Mouse (Mus musculus): Measurements from ENCODE around the gene Polr3e. TPM values are rescaled to one million over a fixed set of nuclear protein-coding genes. Genes with fewer than 3 reads are reported as not detected.
"Not testable (repeated sequence)": the region's sequence is repeated elsewhere in the genome, so short reads cannot be mapped to it uniquely, and the experiment has no call there.

The Polr3e gene
- polyA plus RNA-seq, 1 experiment from 2014 or later: 22.4 TPM

DNA sequence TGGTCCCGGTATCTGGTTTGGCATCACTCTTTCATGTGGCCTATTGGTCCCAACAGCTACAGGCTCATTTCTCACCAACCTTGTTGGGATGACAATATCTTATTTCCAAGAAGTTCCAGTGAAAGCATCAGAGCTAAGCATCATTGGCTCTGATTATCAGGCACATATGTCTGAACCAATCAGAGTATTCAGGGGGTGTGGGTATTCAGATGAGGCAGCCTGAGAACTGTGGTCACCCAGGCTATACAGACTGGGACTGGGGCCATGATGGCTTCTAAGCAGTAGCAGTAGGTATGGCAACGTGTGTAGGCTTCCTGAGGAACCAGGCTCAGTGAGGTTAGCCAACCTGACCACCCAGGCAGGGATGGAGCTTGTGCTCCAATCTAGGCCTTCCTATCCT is 36.1 kb upstream of the Polr3e start:
- no peak for ATAC-seq (ENCODE audit: extremely low read depth, insufficient number of reproducible peaks, low FRiP score, low TSS enrichment)
- H3K4me3 ChIP-seq: no peak overlapping the region
- 0 out of 2 replicates have a peak, but pooled peaks cover 5% of the 10 kb centered on the region for H3K4me1 ChIP-seq

DNA sequence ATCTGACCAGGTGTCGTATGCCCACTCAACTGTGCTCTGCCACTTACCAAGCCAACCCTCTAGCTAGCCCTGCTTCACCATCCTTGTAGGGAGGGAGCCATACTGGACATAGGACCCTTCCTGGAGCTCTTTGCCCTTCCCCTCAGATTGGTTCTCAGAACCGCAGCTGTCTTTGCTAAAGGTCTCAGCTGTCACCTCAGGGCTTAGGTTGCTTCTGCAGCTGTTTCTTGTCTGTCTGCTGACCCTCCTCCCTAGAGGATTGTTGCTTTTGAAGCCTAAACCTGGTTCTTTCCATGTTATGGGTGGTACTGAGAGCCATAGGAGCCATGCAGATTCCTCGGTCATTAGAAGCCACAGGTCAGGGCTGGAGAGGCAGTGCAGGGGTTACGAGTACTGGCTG is 34.9 kb upstream of the Polr3e start:
- 75% methylated on average over 4 of the region's 4 CpGs for WGBS
- no peak for ATAC-seq (ENCODE audit: extremely low read depth, insufficient number of reproducible peaks, low FRiP score, low TSS enrichment)
- peaks cover 66% of the 10 kb centered on the region for H3K36me3 ChIP-seq

More for the DNA sequence above, 36.1 kb upstream of the Polr3e start:
- Histone ChIP-seq H3K9ac (no peak overlapping the region), H3K27ac (replicated peaks) (no peak overlapping the region), H3K36me3 (peaks cover 54% of the 10 kb centered on the region), H3K4me2 (no peak overlapping the region), H3K27me3 (replicated peaks) (no peaks in the 10 kb centered on the region), H3K9me3 (no peaks in the 10 kb centered on the region)
- 71% methylated on average over 2 of the region's 2 CpGs for WGBS

DNA sequence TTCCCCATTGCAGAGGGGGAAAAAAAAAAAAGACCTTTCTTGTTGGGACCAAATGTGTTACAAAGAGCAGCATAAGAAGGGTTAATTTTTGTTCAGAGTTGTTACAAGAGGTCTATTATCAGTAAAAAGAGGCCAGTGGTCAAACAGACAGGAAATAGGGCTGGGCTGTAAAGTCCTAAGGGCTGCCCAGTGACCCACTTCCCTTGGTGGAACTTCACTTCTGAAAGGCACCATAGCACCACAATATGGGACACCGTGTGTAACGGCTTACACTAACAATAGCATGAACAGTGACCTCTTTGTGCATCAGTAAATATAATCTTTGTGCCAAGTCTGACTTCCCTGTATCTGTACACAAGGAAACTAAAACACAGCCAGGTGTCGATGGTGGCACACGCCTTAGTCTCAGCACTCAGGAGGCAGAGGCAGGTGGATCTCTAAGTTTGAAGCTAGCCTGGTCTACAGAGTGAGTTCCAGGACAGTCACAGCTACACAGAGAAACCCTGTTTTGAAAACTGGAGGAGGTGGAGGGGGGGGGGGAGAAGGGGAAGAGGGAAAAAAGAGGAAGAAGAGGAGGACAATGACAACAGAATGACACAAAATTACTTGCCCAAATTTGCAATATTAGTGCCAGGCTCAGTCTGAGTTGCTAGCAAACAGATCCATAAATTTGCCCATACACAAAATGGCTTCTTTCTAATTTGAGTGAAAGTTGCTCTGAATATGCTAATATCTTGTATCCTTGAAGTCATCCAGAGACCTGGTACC is 33.8 kb upstream of the Polr3e start:
- ATAC-seq (ENCODE audit: extremely low read depth, insufficient number of reproducible peaks, low FRiP score, low TSS enrichment): no peak
- H3K36me3 ChIP-seq: peaks cover 68% of the 10 kb centered on the region

More for the DNA sequence above, 34.9 kb upstream of the Polr3e start:
- Histone ChIP-seq H3K4me2 (no peak overlapping the region), H3K4me1 (0 out of 2 replicates have a peak, but pooled peaks cover 5% of the 10 kb centered on the region), H3K27ac (replicated peaks) (no peak overlapping the region), H3K27me3 (replicated peaks) (no peaks in the 10 kb centered on the region), H3K4me3 (no peak overlapping the region), H3K9ac (no peak overlapping the region), H3K9me3 (no peaks in the 10 kb centered on the region)

DNA sequence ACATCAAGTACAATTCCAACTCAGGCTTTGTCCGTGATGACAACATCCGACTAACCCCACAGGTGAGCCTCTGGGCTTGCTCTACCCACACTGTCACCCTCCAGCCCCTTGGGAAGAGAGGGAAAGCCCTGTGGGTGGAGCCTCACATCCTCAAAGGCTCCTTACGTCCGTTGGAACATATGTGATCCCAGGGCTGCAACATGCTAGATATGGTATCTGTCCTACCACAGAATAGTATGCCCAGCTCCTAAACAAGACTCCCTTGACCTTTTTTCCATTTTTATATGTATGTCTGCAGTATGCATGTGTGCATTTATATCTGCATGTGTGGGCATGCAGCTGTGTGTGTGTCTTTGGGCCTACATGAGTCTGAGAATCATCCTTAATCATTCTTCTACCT is 32.8 kb upstream of the Polr3e start:
- Histone ChIP-seq H3K27me3 (replicated peaks) (no peaks in the 10 kb centered on the region), H3K9me3 (no peaks in the 10 kb centered on the region), H3K4me3 (no peak overlapping the region), H3K36me3 (peaks cover 79% of the 10 kb centered on the region), H3K9ac (no peak overlapping the region), H3K4me1 (0 out of 2 replicates have a peak, but pooled peaks cover 5% of the 10 kb centered on the region), H3K4me2 (no peak overlapping the region), H3K27ac (replicated peaks) (no peak overlapping the region)
- no peak for ATAC-seq (ENCODE audit: extremely low read depth, insufficient number of reproducible peaks, low FRiP score, low TSS enrichment)
- WGBS: 76% methylated on average over 4 of the region's 4 CpGs

More for the DNA sequence above, 33.8 kb upstream of the Polr3e start:
- Histone ChIP-seq H3K9me3 (no peaks in the 10 kb centered on the region), H3K9ac (no peak overlapping the region), H3K4me2 (no peak overlapping the region), H3K27me3 (replicated peaks) (no peaks in the 10 kb centered on the region), H3K27ac (replicated peaks) (no peak overlapping the region), H3K4me3 (no peak overlapping the region), H3K4me1 (0 out of 2 replicates have a peak, but pooled peaks cover 5% of the 10 kb centered on the region)
- WGBS: 65% methylated on average over 4 of the region's 4 CpGs

DNA sequence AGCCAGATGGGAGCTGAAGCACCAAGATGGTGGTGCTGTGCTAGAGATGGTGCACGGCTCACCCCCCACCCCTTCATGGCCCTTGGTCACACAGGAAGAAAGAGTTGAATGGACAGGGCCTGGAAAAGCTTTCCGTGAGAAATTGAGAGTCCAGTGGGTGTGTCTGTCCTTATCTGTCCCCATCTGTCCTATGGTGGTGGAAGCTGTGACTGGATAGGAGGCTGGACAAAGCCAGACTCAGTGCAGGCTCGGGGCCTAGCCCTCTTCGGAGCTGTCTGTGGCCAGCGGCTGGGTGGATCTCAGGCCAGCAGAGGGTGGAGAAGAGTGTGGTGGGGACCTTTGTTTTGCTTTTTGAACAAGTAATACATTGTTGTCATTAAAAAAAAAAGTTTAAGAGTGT is 24.4 kb upstream of the Polr3e start:
- peaks cover 57% of the 10 kb centered on the region for H3K36me3 ChIP-seq
- no peaks in the 10 kb centered on the region for H3K27me3 ChIP-seq (replicated peaks)
- H3K4me1 ChIP-seq: 0 out of 2 replicates have a peak, but pooled peaks cover 10% of the 10 kb centered on the region
- no peak overlapping the region for H3K9ac ChIP-seq
- 74% methylated on average over 5 of the region's 5 CpGs for WGBS
- no peak overlapping the region for H3K27ac ChIP-seq (replicated peaks)
- H3K9me3 ChIP-seq: no peaks in the 10 kb centered on the region
- ATAC-seq (ENCODE audit: extremely low read depth, insufficient number of reproducible peaks, low FRiP score, low TSS enrichment): no peak
- no peak overlapping the region for H3K4me2 ChIP-seq
- H3K4me3 ChIP-seq: no peak overlapping the region

DNA sequence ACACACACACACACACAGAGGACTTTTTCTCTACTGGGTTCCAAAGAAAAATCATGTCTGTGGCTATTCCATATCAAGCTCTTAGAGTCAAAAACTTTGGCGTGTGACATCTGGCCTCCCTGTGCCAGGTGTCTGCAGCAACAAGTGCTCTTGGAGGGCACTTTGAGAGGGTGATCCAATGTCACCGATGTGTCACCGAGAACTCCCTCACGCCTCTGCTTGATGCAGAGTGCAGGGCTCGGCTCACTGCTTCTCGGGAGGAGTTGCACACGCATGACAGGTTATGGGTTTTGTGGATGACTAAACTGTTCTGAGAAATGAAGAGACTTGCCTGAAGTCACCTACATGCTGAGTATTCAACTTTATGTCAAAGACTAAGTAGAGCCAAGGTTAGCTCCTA is 20.5 kb upstream of the Polr3e start:
- Histone ChIP-seq H3K4me2 (no peak overlapping the region), H3K4me3 (no peak overlapping the region), H3K9ac (no peak overlapping the region), H3K27ac (replicated peaks) (no peak overlapping the region), H3K36me3 (peaks cover 50% of the 10 kb centered on the region), H3K27me3 (replicated peaks) (no peaks in the 10 kb centered on the region), H3K9me3 (no peaks in the 10 kb centered on the region), H3K4me1 (0 out of 2 replicates have a peak, but pooled peaks cover 10% of the 10 kb centered on the region)
- ATAC-seq (ENCODE audit: extremely low read depth, insufficient number of reproducible peaks, low FRiP score, low TSS enrichment): no peak
- WGBS: 67% methylated on average over 7 of the region's 7 CpGs

DNA sequence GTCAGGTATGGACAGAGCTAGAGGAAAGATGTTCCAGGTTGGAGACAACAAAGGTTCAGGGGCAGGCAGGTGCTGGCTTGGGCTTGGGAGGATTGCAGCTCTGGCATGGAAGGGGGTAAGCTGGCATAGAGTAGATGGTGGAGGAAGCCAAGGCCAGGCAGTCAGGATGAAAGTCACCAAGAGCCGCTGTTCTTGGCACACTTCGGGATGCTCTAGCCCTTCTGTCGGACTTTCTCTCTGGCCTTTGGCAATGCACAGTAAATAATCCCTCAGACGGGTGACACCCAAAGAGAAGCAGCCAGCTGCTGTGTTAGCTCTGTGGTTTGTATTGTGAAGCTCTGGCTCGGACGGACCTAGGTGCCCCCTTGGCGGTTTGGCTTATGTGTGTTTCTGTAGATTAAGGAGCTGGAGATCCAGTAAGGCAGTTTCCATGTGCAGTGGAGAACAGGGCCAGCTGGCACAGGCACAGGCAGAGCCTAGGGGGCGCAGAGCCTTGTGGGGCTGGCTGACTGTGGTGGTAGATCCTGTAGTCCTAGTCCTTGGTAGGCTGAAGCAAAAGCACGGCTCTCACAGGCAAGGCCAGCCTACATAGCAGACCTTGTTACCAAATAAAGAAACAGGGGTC is 19.7 kb upstream of the Polr3e start:
- Histone ChIP-seq H3K4me2 (no peak overlapping the region), H3K36me3 (peaks cover 45% of the 10 kb centered on the region), H3K27me3 (replicated peaks) (no peaks in the 10 kb centered on the region), H3K4me1 (0 out of 2 replicates have a peak, but pooled peaks cover 10% of the 10 kb centered on the region), H3K27ac (replicated peaks) (no peak overlapping the region), H3K9me3 (no peaks in the 10 kb centered on the region), H3K9ac (no peak overlapping the region), H3K4me3 (no peak overlapping the region)
- no peak for ATAC-seq (ENCODE audit: extremely low read depth, insufficient number of reproducible peaks, low FRiP score, low TSS enrichment)
- 81% methylated on average over 9 of the region's 9 CpGs for WGBS

DNA sequence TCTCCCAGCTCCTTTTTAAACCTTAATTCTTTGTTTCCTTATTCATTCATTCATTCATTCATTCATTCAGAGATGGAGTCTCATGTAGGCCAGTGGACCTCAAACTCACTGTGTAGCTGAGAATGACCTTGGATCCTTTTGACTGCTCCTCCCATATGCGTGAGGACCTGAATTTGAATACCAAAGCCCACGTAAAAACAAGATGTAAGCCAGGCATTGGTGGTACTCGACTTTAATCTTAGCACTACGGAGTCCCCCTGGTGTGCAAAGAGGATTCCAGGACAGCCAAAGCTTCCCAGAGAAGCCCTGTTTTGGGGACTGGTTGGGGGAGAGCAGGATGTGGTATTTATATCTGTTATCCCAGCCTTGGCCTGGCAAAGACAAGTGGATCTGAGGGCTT is 17.4 kb upstream of the Polr3e start:
- 45% methylated on average over 4 of the region's 4 CpGs for WGBS
- Histone ChIP-seq H3K9ac (no peak overlapping the region), H3K4me1 (0 out of 2 replicates have a peak, but pooled peaks cover 10% of the 10 kb centered on the region), H3K36me3 (peaks cover 47% of the 10 kb centered on the region), H3K4me2 (no peak overlapping the region), H3K27me3 (replicated peaks) (no peaks in the 10 kb centered on the region), H3K27ac (replicated peaks) (no peak overlapping the region), H3K4me3 (no peak overlapping the region), H3K9me3 (no peaks in the 10 kb centered on the region)
- ATAC-seq (ENCODE audit: extremely low read depth, insufficient number of reproducible peaks, low FRiP score, low TSS enrichment): no peak

DNA sequence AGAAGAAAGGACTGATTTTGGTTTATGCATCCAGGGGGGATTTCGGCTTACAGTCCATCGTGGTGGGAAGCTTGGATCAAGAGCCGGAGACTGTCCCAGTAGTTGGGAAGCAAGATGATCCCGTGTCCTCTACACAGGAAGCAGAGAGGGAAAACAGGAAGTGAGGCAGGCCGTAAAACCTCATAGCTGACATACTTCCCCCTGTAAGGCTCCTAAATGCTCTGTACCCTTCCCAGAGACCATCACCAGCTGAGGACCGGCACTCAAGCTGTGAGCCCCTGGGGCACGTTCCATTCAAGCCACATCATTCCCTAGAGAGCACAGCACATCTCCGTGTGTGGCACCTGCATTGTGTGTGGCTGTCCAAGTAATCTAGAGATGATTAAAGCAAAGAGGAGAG is 15.8 kb upstream of the Polr3e start:
- Histone ChIP-seq H3K4me1 (0 out of 2 replicates have a peak, but pooled peaks cover 10% of the 10 kb centered on the region), H3K4me3 (no peak overlapping the region), H3K36me3 (peaks cover 36% of the 10 kb centered on the region), H3K27me3 (replicated peaks) (no peaks in the 10 kb centered on the region), H3K4me2 (no peak overlapping the region), H3K9ac (no peak overlapping the region), H3K9me3 (no peaks in the 10 kb centered on the region), H3K27ac (replicated peaks) (no peak overlapping the region)
- no peak for ATAC-seq (ENCODE audit: extremely low read depth, insufficient number of reproducible peaks, low FRiP score, low TSS enrichment)
- 53% methylated on average over 8 of the region's 8 CpGs for WGBS

DNA sequence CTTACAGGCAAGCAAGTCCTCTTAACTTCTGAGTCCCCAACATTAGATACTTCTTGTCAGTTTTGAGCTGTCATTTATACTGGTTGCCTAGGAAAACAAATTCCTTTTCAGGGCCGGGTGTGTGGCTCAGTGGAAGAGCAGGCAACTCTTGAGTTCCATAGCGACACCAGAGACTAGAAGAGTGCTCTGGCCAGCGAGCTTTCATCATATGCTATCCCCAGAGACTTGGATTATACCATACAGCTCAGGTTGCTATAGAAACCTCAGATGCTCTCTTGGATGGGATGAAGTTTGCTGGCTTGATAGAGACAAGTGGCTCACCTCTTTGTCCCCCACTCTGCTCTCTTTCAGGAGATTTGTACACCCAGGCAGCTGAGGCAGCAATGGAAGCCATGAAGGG is 14.6 kb upstream of the Polr3e start:
- Histone ChIP-seq H3K9ac (no peak overlapping the region), H3K27ac (replicated peaks) (no peak overlapping the region), H3K27me3 (replicated peaks) (no peaks in the 10 kb centered on the region), H3K4me3 (no peak overlapping the region), H3K9me3 (no peaks in the 10 kb centered on the region), H3K4me2 (no peak overlapping the region), H3K36me3 (peaks cover 36% of the 10 kb centered on the region), H3K4me1 (0 out of 2 replicates have a peak, but pooled peaks cover 2% of the 10 kb centered on the region)
- ATAC-seq (ENCODE audit: extremely low read depth, insufficient number of reproducible peaks, low FRiP score, low TSS enrichment): no peak
- 53% methylated on average over 3 of the region's 3 CpGs for WGBS

DNA sequence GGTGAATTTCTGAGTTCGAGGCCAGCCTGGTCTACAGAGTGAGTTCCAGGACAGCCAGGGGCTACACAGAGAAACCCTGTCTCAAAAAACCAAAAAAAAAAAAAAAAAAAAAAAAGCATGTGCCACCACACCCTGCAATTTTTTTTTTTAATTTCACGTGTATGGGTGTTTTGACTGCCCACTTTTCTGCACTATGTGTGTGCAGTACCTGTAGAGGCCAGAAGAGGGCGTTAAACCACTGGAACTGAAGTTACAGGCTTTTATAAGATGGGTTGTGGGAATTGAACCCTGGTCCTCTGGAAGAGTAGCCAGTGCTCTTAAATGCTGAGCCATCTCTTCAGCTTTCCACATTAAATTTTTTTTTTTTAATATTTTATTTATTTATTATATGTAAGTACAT is 7.4 kb upstream of the Polr3e start:
- not testable (repeated sequence) for H3K4me3 ChIP-seq; H3K27ac ChIP-seq (replicated peaks); H3K4me1 ChIP-seq; H3K36me3 ChIP-seq; H3K4me2 ChIP-seq; ATAC-seq (ENCODE audit: extremely low read depth, insufficient number of reproducible peaks, low FRiP score, low TSS enrichment); H3K9me3 ChIP-seq; H3K9ac ChIP-seq; H3K27me3 ChIP-seq (replicated peaks)
- 63% methylated on average over 3 of the region's 3 CpGs for WGBS
